Comparison of ENCODE assay signal across 11 mouse cellular contexts in genomic region chr13:41466616-41467015, GRCm38 (mm10). TPM values are rescaled to one million over a fixed set of nuclear protein-coding genes. Genes with fewer than 3 reads are reported as not detected.
DNase-seq lines count a peak whose midpoint lies in the region; ATAC-seq and TF ChIP-seq lines count a peak whose summit lies in the region.
"Had no signal": no experiment of that assay in that cellular context is flagged by ENCODE, and none has a peak within 500 bp of the region (broad histone marks: within the 10 kb centered on the region; RNA-seq: fewer than 3 reads in every experiment).

No protein-coding gene starts in this region.

- H3K4me1 ChIP-seq in testis, adult 2 months (ENCODE audit: control insufficient read depth, insufficient read depth, low read length) = no peaks in the 10 kb centered on the region
- no peaks in the 10 kb centered on the region; the same call in 1 of the 2 replicates for H3K4me1 ChIP-seq in liver, embryonic 16.5 days (ENCODE audit: control insufficient read depth, low read depth, low read length)
- H3K4me1 ChIP-seq: hindbrain, embryonic 15.5 days had no signal

- intact Hi-C loops in gastrocnemius, adult 2 months (cut with DNase I) = no loop called here

- H3K4me2 ChIP-seq in liver, embryonic 16.5 days (ENCODE audit: low read depth, low read length) = no peak overlapping the region
- H3K4me2 ChIP-seq: hindbrain, embryonic 15.5 days had no signal

- H3K36me3 ChIP-seq in testis, adult 2 months (ENCODE audit: control insufficient read depth, insufficient read depth, low read length) = no peaks in the 10 kb centered on the region
- no peaks in the 10 kb centered on the region for H3K36me3 ChIP-seq in liver, embryonic 16.5 days (ENCODE audit: control insufficient read depth, insufficient read depth)
- H3K36me3 ChIP-seq: hindbrain, embryonic 15.5 days had no signal

- peak overlapping the region; percentile 84 for H3K27ac ChIP-seq in gastrocnemius, adult 2 months
- peak overlapping the region; percentile 49; the same call in 1 of the 2 replicates for H3K27ac ChIP-seq in testis, adult 2 months (ENCODE audit: control insufficient read depth, insufficient read depth, low read depth, low read length)
- peak overlapping the region; percentile 6 for H3K27ac ChIP-seq in liver, embryonic 16.5 days (ENCODE audit: low read length)
- H3K27ac ChIP-seq: hindbrain, embryonic 15.5 days had no signal

- ATAC-seq in liver, embryonic 16.5 days (ENCODE audit: low read depth) = peak; percentile 32; the same call in 1 of the 2 replicates

- 56% methylated on average over 4 of the region's 4 CpGs for WGBS in liver, embryonic 16.5 days (ENCODE audit: insufficient replicate concordance)

- H3K4me3 ChIP-seq in gastrocnemius, adult 2 months = peak overlapping the region; percentile 2; the same call in 1 of the 2 replicates
- H3K4me3 ChIP-seq in testis, adult 2 months (ENCODE audit: control insufficient read depth, low read depth, low read length) = no peak overlapping the region
- H3K4me3 ChIP-seq in liver, embryonic 16.5 days (ENCODE audit: low read depth, low read length) = no peak overlapping the region
- H3K4me3 ChIP-seq: hindbrain, embryonic 15.5 days had no signal

- H3K9ac ChIP-seq in liver, embryonic 16.5 days (ENCODE audit: low read depth, low read length) = no peak overlapping the region
- H3K9ac ChIP-seq: hindbrain, embryonic 15.5 days had no signal

- TF ChIP-seq POLR2A in testis, adult 2 months (IDR thresholded peaks at IDR 0.05; ENCODE audit: control insufficient read depth, low read depth, low read length) = no peak

- no peak for DNase-seq in gastrocnemius, adult 2 months
- no peak for DNase-seq in gastrocnemius, adult 8-10 months (ENCODE audit: low spot score in 2 of 2)
- no peak for DNase-seq in testis, postnatal 10 days (ENCODE audit: low spot score)
- no peak for DNase-seq in MN1 (ENCODE audit: low spot score)
- no peak for DNase-seq in thymus, adult 18-20 months
- no peak for DNase-seq in B cell, adult 2 months
- DNase-seq: cerebellum, adult 11-12 months; left cerebral cortex, postnatal 4 days had no signal

- no peaks in the 10 kb centered on the region for H3K9me3 ChIP-seq in liver, embryonic 16.5 days (replicated peaks; ENCODE audit: control insufficient read depth, low read length)
- H3K9me3 ChIP-seq: hindbrain, embryonic 15.5 days had no signal

- no peak for TF ChIP-seq CTCF in gastrocnemius, adult 2 months (IDR thresholded peaks at IDR 0.05)
- no peak for TF ChIP-seq CTCF in testis, adult 2 months (IDR thresholded peaks at IDR 0.05; ENCODE audit: control insufficient read depth, insufficient read depth, insufficient replicate concordance, low read depth, low read length)

- no peaks in the 10 kb centered on the region for H3K27me3 ChIP-seq in testis, adult 2 months (ENCODE audit: control insufficient read depth, insufficient read depth, low read length)
- H3K27me3 ChIP-seq in liver, embryonic 16.5 days (ENCODE audit: control insufficient read depth, insufficient read depth, low read depth, low read length) = no peaks in the 10 kb centered on the region
- H3K27me3 ChIP-seq: hindbrain, embryonic 15.5 days had no signal

RNA-seq across cellular contexts. Expression of gene Nedd9, which starts 20.5 kb away (rescaled TPM):
- 10 to 100 TPM in 1 of 2 experiments, 1 to 10 TPM in 1; 4.2 to 11.2 TPM for total RNA-seq in gastrocnemius, adult 2 months (2021)
- 1 to 10 TPM; 2.0 to 7.9 (median 2.4) TPM for total RNA-seq in gastrocnemius, adult 8-10 months (2022)
- 3.0 and 3.3 TPM in 2 replicates for polyA plus RNA-seq in testis, adult 2 months (2012; rRNA removed)
- polyA plus RNA-seq in liver, embryonic 16.5 days (2015; fragmentation: Nextera tagmentation; extraction: Ambion mirVana) = 4.3 and 6.0 TPM in 2 replicates

Comparison
In these comparisons a context has a peak if more than half of its experiments do, and no peak if none do; other contexts are left out.
1. H3K27ac ChIP-seq: peak in every context shown above with its lines; median percentile 84 in gastrocnemius, adult 2 months; 49 in testis, adult 2 months; 6 in liver, embryonic 16.5 days.